Mouse (Mus musculus): ENCODE measurements around the gene Pex7. TPM values are rescaled to one million over a fixed set of nuclear protein-coding genes. Genes with fewer than 3 reads are reported as not detected.

Gene Pex7
- 33.9 TPM for polyA plus RNA-seq (2014; fragmentation: Illumina TruSeq; extraction: RNeasy Lipid Tissue Mini Kit (QIAGEN cat#74804); ENCODE audit: low read depth, low replicate concordance)

GRCm38 (mm10) chr10:19907246-19907804 is at the start of gene Pex7:
Gene Pex7, minus strand, starts transcription at chr10:19907689.

GRCm38 (mm10) chr10:19934384-19935294 is 27.1 kb upstream of the Pex7 start, which contains the start of gene Map3k5:
Gene Map3k5, plus strand, starts transcription at chr10:19934472.

GRCm38 (mm10) chr10:19850998-19851691 is 56.3 kb downstream of the Pex7 start, which contains the start of gene Slc35d3:
Gene Slc35d3, minus strand, starts transcription at chr10:19851459.

Other genes starting within 250 kb of the Pex7 start
- gene Il20ra, start 195.1 kb downstream of the Pex7 start, polyA plus RNA-seq (2014; fragmentation: Illumina TruSeq; extraction: RNeasy Lipid Tissue Mini Kit (QIAGEN cat#74804); ENCODE audit: low read depth, low replicate concordance): not detected
- not detected for gene Slc35d3, start 56.2 kb downstream of the Pex7 start, polyA plus RNA-seq (2014; fragmentation: Illumina TruSeq; extraction: RNeasy Lipid Tissue Mini Kit (QIAGEN cat#74804); ENCODE audit: low read depth, low replicate concordance)
- gene Map3k5, start 26.8 kb upstream of the Pex7 start, polyA plus RNA-seq (2014; fragmentation: Illumina TruSeq; extraction: RNeasy Lipid Tissue Mini Kit (QIAGEN cat#74804); ENCODE audit: low read depth, low replicate concordance): 22.7 TPM
- gene Map7, start 240.8 kb upstream of the Pex7 start, polyA plus RNA-seq (2014; fragmentation: Illumina TruSeq; extraction: RNeasy Lipid Tissue Mini Kit (QIAGEN cat#74804); ENCODE audit: low read depth, low replicate concordance): 18.6 TPM